16 mouse cellular contexts compared by ENCODE assay signal in the genomic region with DNA sequence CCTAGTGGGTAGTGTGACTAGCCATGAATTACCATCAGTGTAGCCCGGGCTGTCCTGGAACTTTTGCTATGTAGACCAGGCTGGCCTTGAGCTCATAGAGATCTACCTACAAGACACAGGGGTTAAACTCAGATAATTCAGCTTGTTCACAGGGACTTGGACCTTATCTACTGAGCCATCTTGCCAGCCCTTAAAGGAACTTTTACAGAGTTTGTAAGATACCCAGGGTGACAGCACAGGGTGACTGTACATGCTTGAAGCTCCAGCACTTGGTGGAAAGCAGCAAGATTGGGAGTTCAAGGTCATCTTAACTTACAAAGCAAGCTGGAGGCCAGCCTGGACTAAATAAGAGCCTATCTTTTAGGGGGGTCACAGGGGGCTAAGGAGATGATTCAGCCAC.
"Had no signal": no experiment of that assay in that cellular context is flagged by ENCODE, and none has a peak within 500 bp of the region (broad histone marks: within the 10 kb centered on the region; RNA-seq: fewer than 3 reads in every experiment).

No protein-coding gene starts in this region.

- H3K9ac ChIP-seq: kidney, embryonic 15.5 days; limb, embryonic 12.5 days; limb, embryonic 15.5 days; midbrain, embryonic 13.5 days had no signal

- H3K4me3 ChIP-seq: kidney, embryonic 15.5 days; limb, embryonic 12.5 days; limb, embryonic 15.5 days; midbrain, embryonic 13.5 days had no signal

- H3K27ac ChIP-seq: kidney, embryonic 15.5 days; midbrain, embryonic 13.5 days had no signal

- H3K4me2 ChIP-seq: kidney, embryonic 15.5 days; limb, embryonic 12.5 days; limb, embryonic 15.5 days; midbrain, embryonic 13.5 days had no signal

- DNase-seq: kidney, adult 18-20 months; kidney, postnatal 10 days; kidney, postnatal 36 days; left cerebral cortex, postnatal 4 days; lung, adult 2 months; lung, postnatal 14 days; lung, postnatal 4 days; thymus, adult 18-20 months; thymus, postnatal 14 days; thymus, postnatal 4 days had no signal

- H3K9me3 ChIP-seq: kidney, embryonic 15.5 days; limb, embryonic 12.5 days; limb, embryonic 15.5 days; midbrain, embryonic 13.5 days had no signal

- ATAC-seq: inflammation-experienced regulatory T-cells, adult 6 months; intestine, embryonic 16.5 days; midbrain, embryonic 13.5 days had no signal

- H3K27me3 ChIP-seq: kidney, embryonic 15.5 days; limb, embryonic 12.5 days; limb, embryonic 15.5 days; midbrain, embryonic 13.5 days had no signal
